Mouse (Mus musculus) kidney, postnatal 4 days (tissue): ENCODE measurements around the gene 6820408C15Rik.

Experiments
- DNase-seq, 2 experiments: peaks; one replicate each; pipeline ENCODE4 v3.0.0; 2021; ENCODE audit warnings: mixed read lengths in 2 of 2

Gene 6820408C15Rik

GRCm38 (mm10) chr2:152415287-152415686 is at the start of gene 6820408C15Rik:
Gene 6820408C15Rik (plus strand): TSS chr2:152415587.
- DNase-seq = no peak

GRCm38 (mm10) chr2:152367917-152368316 is 47.5 kb upstream of the 6820408C15Rik start:
- DNase-seq = no peak

DNA sequence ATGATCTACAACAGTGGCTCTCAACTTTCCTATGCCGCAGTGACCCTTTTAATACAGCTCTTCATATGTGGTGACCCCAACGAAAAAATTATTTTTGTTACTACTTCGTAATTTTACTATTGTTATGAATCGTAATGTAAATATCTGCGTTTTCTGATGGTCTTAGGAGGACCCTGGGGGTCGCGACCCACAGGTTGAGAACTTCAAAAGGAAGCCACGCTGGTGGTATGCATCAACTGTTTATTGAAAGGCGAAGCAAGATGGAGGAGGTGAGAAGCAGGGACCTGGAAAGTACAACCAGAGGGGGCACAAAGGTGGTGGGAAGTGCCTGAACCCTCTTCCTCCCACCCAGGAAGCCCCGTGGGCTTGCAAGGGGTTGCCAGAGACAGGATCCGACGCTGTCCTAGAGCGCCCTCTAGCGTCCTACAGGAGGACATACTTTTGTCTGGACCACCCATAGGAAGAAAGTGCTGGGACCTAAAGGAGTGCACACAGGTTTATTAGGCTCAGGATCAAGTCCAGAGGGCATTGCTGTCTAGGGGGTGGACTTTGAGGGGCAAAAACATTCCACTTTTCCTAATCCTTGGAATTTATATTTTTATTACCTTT is 46.8 kb upstream of the 6820408C15Rik start:
- DNase-seq = peak; percentile 63 to 74

GRCm38 (mm10) chr2:152372104-152372503 is 43.3 kb upstream of the 6820408C15Rik start:
- no peak for DNase-seq

GRCm38 (mm10) chr2:152372661-152373060 is 42.7 kb upstream of the 6820408C15Rik start:
- no peak for DNase-seq

GRCm38 (mm10) chr2:152373547-152373946 is 41.8 kb upstream of the 6820408C15Rik start:
- no peak for DNase-seq

DNA sequence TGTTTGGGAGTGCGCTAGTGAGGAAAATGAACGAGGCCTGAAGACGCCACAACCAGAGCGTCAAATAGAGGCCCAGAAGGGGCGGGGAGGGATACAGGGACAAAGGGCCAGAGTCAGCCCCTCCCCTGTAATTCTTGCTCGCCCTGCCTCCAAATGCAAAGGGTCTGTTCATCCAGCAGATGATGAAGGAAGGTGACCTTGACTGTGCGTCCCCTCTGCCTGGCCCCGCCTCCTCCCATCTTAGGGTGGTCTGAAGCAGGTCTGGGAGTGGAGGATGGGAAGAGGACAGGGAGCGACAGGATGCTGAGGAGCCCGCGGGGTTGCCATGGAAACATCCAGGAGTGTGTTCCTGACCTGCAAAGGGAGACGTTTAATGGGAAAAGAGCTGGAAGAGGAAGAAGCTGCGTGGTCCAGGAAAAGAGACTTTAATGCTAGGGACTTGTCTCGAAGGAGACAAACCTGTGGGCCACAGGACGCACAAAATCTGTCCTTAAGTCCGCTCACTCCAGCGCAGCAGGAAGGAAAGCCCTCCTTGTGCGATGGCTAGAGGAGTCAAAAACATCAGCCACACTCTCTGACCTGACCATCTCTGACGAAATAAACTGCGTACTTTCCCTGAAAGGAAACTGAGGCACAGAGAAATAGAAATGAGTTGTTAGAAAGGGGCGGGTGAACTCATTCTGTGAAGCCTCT is 39.6 kb upstream of the 6820408C15Rik start:
- no peak for DNase-seq

GRCm38 (mm10) chr2:152376345-152376741 is 39.0 kb upstream of the 6820408C15Rik start, which contains the start of gene Nrsn2:
Gene Nrsn2 (minus strand): TSS chr2:152376638.
- DNase-seq = no peak

DNA sequence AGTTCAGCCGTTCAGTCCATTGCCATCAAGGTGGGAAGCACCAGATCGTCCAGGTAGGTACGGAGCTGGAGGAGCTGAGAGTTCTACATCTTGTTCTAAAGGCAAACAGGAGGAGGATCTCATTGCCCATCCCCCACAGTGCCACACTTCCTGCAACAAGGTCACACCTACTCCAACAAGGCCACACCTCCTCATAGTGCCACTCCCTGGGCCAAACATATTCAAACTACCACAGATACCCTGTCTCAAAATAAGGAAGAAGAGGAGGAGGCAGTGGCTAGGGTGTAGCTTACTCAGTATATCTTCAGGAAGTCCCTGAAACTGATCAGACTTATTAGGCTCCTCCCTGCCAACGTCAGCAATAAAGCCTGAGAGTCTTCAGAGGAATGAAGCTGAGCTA is 31.2 kb upstream of the 6820408C15Rik start:
- no peak for DNase-seq

GRCm38 (mm10) chr2:152392786-152393185 is 22.6 kb upstream of the 6820408C15Rik start:
- peak in 1 of 2 experiments; percentile 63 for DNase-seq

DNA sequence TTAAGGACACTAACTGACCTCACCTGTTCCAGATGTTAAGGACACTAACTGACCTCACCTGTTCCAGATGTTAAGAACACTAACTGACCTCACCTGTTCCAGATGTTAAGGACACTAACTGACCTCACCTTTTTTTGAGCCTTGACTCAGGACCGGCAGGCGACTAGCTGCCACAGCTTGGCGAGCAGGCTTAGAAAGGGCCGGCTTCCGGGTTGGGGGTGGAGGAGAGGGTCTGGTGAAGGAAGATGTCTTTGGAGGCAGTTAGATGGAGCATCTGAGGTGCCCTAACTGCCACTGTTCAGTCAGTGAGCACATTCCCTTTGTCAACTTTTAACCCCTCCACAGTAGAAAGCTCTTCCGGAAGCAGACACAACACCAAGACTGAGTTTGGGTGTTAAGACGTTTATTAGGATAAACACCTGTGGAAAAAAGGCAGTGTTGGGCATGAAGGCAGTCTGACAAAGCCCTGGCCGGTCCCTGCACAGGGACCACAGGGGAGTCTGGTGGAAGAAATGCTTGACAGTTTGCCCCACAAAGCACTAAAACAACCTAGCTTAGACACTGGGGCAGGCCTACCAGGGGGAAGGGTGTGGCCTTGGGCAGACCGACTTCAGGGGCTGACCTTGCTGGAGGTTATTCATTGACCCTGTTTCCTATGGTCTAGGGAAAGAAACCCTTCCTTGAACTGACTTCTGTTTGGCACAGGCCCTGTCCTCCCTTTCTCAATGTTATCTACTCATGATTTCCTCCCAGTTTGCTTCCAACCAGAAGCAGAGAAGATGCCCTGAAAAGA is 22.0 kb upstream of the 6820408C15Rik start:
- peak in 1 of 2 experiments; percentile 25 for DNase-seq

- DNase-seq = peak in 1 of 2 experiments; percentile 49
Measured at GRCm38 (mm10) chr2:152395271-152395920, 20.0 kb upstream of the 6820408C15Rik start.

DNA sequence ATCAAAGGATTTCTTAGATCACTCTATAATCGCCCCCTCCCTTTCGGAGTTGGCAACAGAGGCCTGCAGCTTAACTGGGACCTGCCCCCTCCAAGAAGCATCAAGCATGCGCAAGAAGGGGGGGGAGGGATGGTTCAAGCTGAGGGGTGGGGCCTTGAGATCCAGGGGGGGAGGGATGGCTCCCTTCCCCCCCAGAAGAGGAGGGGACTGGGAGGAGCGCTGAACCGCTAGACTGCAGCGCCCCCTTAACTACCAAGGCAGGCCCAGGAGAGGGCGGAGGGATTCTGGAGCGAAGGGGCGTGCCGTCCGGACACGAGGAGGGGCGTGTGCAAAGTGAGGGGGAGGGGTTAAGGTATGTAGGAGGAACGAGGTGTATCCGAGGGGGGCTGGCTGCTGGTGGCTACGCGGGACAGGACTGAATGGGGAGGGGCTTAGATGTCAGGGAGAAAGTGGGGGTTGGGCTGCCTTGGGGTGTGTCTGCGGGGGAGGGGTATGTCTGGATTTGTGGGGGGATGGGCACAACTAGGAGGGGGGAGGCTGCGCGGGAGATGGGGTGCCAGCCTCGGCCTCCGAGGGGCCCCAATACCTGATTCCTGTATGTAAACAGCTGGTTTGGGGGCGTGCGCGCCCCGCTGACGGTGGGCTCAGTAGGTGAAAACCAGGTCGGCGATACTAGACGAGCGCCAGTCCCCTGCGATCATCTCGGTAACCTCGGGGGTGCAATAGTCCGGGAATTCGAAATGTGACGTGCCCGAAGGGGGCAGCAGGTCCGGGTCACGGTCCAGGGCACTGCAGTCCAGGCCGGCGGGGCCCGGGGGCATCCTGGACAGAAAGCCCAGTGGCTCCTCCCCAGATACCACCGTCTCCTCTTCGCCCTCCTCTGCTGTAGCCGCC is 19.0 kb upstream of the 6820408C15Rik start:
- peak; percentile 93 to 96 for DNase-seq

GRCm38 (mm10) chr2:152397004-152397589 is 18.3 kb upstream of the 6820408C15Rik start:
- DNase-seq = peak; percentile 84 to 93

DNA sequence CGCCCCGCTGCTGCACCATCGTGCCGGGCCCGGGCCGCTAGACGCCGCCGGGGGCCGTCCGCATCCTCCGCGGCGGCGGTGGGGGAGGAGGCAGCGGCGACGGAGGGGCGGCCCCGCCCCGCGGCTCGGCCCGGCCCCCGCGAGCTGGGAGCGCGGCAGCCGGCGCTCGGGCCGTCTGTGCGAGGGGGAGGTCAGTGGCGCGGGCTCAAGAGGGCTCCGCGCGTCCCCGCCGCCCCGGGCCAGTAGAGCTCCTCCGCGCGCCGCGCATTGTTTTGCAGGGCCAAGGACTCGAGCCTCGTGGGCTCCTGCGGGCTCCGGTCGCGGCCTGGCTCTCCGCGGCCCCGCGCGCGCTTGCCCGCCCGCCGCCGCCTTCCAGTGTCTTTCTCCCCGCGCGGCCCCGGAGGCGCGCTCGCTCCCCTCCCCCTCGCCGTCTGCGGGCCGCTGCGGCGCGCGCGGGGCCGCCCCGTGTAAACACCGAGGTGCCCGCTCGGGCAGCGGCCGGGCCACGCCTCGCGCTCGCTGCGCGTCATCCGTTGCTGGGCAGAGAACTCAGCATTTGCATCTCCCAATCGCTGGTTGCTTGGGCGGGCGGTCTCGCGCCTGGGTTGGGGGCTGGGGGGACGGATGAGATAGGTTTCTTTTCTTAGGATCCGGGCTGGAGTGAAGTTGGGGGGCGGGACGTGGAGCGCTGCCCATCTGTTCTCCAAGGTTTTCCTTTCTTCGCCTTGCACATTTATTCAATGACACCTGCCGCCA is 17.5 kb upstream of the 6820408C15Rik start, which contains the start of gene Sox12:
Sox12 (minus strand) TSS at position 384 of the 756 bp plus-strand sequence.
- peak; percentile 100 for DNase-seq

DNA sequence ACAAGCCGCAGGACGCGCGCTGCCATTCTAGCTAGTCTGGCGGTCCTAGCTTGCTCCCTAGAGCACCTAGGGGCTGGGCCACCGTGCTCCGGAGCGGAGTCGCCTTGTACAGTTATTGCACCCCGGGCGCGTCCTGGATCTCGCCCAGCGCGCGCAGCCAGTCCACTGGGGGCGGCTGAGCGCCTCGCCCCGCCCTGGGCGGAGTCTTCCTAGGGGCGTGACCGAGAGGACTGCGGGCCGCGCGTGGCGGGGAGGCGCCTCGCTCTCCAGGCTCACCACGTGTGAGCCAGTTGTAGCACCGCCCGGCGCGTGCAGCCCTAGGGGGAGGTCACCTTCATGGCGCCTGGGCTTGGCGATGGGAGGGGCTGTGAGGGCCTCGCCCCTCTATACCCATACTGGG is 16.7 kb upstream of the 6820408C15Rik start:
- peak; percentile 96 to 98 for DNase-seq

- DNase-seq = no peak
Measured at GRCm38 (mm10) chr2:152399122-152399542, 16.3 kb upstream of the 6820408C15Rik start.

DNA sequence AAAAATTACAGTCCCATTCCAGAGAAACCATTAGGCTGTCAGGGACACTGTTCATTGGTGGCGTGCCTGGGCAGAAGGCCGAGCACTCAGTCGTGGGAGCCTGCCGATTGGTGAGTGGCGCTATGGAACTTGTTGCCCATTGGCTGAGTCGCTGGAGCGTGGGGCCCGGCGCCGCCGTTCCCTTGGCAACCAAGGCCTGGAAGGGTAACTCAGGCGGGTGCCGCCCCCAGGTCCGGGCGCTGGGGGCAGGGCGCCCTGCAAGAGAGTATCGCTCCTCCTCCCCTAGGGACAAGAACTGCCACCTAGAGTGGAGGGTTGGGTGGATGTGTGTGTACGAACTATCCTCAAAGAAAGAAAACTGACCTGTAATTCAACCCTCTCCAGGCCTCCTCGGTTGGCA is 9.3 kb upstream of the 6820408C15Rik start:
- peak; percentile 97 to 99 for DNase-seq

DNA sequence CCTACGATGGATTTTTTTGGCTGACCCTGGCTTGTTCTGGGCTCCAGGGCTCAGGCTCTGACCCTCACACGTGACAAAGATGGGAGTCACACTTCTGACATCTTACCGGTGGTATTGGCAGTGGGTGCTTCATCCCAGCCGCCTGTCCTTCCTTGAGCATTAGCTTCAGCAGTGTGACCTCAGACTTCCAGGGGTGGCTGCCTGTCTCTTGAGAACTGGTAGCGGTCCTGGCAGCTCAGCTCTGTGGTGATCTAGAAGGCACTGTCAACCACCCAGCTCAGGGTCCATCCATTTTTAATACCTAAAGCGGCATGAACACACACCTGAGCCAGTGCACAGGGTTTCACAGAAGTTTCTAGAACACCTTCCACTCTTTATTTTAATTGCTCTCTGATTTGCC is 5.6 kb upstream of the 6820408C15Rik start:
- DNase-seq = peak in 1 of 2 experiments; percentile 11

DNA sequence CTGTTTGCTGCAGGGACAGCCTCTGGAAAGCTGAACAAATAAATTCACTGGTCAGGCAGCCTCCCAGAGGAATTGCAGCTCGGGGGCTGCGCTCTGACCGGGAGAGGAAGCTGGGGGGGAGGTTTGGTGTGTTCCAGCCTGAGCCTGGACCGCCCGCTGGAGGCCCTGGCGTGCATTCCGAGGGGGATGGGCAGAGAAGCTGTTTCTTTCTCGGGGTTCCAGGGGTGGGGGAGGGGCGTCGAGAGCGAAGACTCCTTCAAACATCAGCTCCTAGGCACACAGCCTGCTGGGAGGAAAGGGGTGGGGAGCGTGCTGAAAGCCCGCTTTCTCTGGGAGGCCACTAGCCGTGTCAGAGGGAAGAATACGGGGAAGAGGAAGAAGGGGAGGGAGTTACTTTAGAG is 4.4 kb upstream of the 6820408C15Rik start:
- DNase-seq = peak; percentile 98
